In genomic region chr10:24591741-24592140, GRCm38 (mm10) we compare ENCODE assay signal across 13 mouse cellular contexts. TPM values are rescaled to one million over a fixed set of nuclear protein-coding genes. Genes with fewer than 3 reads are reported as not detected.
A peak's percentile ranks its signal among the peaks of the same experiment; 100 is the strongest.
DNase-seq lines count a peak whose midpoint lies in the region; ATAC-seq lines count a peak whose summit lies in the region.
"Had no signal": no experiment of that assay in that cellular context is flagged by ENCODE, and none has a peak within 500 bp of the region (broad histone marks: within the 10 kb centered on the region; RNA-seq: fewer than 3 reads in every experiment).

No protein-coding gene starts in this region.

- H3K9ac ChIP-seq in kidney, embryonic 15.5 days, result no peak overlapping the region
- no peak overlapping the region for H3K9ac ChIP-seq in heart, embryonic 16.5 days (ENCODE audit: low read length)
- H3K9ac ChIP-seq in hindbrain, embryonic 13.5 days, result no peak overlapping the region
- H3K9ac ChIP-seq in forebrain, embryonic 14.5 days (ENCODE audit: low read length), result no peak overlapping the region
- H3K9ac ChIP-seq: neural tube, embryonic 15.5 days had no signal

- H3K4me2 ChIP-seq in kidney, embryonic 15.5 days, result no peak overlapping the region
- no peak overlapping the region for H3K4me2 ChIP-seq in heart, embryonic 16.5 days (ENCODE audit: low read depth, low read length)
- no peak overlapping the region for H3K4me2 ChIP-seq in hindbrain, embryonic 13.5 days
- H3K4me2 ChIP-seq in forebrain, embryonic 14.5 days (ENCODE audit: low read length), result no peak overlapping the region
- H3K4me2 ChIP-seq: liver, embryonic 11.5 days; neural tube, embryonic 15.5 days had no signal

- no peak overlapping the region for H3K4me3 ChIP-seq in kidney, embryonic 15.5 days (replicated peaks)
- no peak overlapping the region for H3K4me3 ChIP-seq in heart, embryonic 16.5 days (ENCODE audit: low read length)
- H3K4me3 ChIP-seq in hindbrain, embryonic 13.5 days, result no peak overlapping the region
- no peak overlapping the region for H3K4me3 ChIP-seq in forebrain, embryonic 14.5 days (ENCODE audit: low read depth, low read length)
- H3K4me3 ChIP-seq: erythroblast, embryonic 14.5 days; neural tube, embryonic 15.5 days had no signal

- ATAC-seq in kidney, embryonic 15.5 days (replicated peaks; ENCODE audit: low FRiP score), result no peak
- ATAC-seq in heart, embryonic 16.5 days (replicated peaks; ENCODE audit: extremely low read depth, insufficient read depth, low FRiP score), result no peak
- no peak for ATAC-seq in hindbrain, embryonic 13.5 days (ENCODE audit: low FRiP score)
- ATAC-seq in forebrain, embryonic 14.5 days, result no peak
- ATAC-seq: Patski had no signal

- DNase-seq in kidney, postnatal 25 days, result no peak
- DNase-seq in 3T3-L1 (ENCODE audit: low read depth, low spot score), result peak; percentile 20
- DNase-seq in CD4-positive, CD25-positive, alpha-beta regulatory T cell, adult 2 months (ENCODE audit: low read depth, low spot score), result peak; percentile 32
- DNase-seq in frontal cortex, postnatal 14 days (ENCODE audit: low spot score in 2 of 2), result no peak
- DNase-seq in forebrain, embryonic 14.5 days (ENCODE audit: low spot score), result no peak

- 75% methylated on average over 5 of the region's 5 CpGs for WGBS in kidney, embryonic 15.5 days
- WGBS in heart, embryonic 16.5 days, result 59% methylated on average over 5 of the region's 5 CpGs
- 60% methylated on average over 5 of the region's 5 CpGs for WGBS in hindbrain, embryonic 13.5 days
- 80% methylated on average over 5 of the region's 5 CpGs for WGBS in forebrain, embryonic 14.5 days

- H3K27me3 ChIP-seq in kidney, embryonic 15.5 days, result no peaks in the 10 kb centered on the region
- H3K27me3 ChIP-seq in heart, embryonic 16.5 days (ENCODE audit: control insufficient read depth, insufficient read depth, low read length), result no peaks in the 10 kb centered on the region
- 0 out of 2 replicates have a peak, but pooled peaks cover 6% of the 10 kb centered on the region for H3K27me3 ChIP-seq in hindbrain, embryonic 13.5 days
- H3K27me3 ChIP-seq in forebrain, embryonic 14.5 days (replicated peaks; ENCODE audit: control insufficient read depth, insufficient read depth, low read length), result 0 out of 2 replicates have a peak, but pooled peaks cover 2% of the 10 kb centered on the region
- H3K27me3 ChIP-seq: neural tube, embryonic 15.5 days; Patski had no signal

- 0 out of 2 replicates have a peak overlapping the region, but pooled peaks have one; percentile 48 for H3K27ac ChIP-seq in kidney, embryonic 15.5 days
- peak overlapping the region; percentile 43; the same call in 1 of the 2 replicates for H3K27ac ChIP-seq in heart, embryonic 16.5 days (ENCODE audit: low read length)
- H3K27ac ChIP-seq in hindbrain, embryonic 13.5 days, result no peak overlapping the region
- H3K27ac ChIP-seq in forebrain, embryonic 14.5 days (ENCODE audit: low read depth, low read length), result no peak overlapping the region
- H3K27ac ChIP-seq: hindbrain, postnatal 0 days; neural tube, embryonic 15.5 days had no signal

- H3K9me3 ChIP-seq in kidney, embryonic 15.5 days (replicated peaks), result no peaks in the 10 kb centered on the region
- H3K9me3 ChIP-seq in heart, embryonic 16.5 days (replicated peaks; ENCODE audit: control insufficient read depth, low read length), result 0 out of 2 replicates have a peak, but pooled peaks cover 3% of the 10 kb centered on the region
- no peaks in the 10 kb centered on the region for H3K9me3 ChIP-seq in hindbrain, embryonic 13.5 days
- H3K9me3 ChIP-seq in forebrain, embryonic 14.5 days (replicated peaks; ENCODE audit: control insufficient read depth, low read length), result no peaks in the 10 kb centered on the region
- H3K9me3 ChIP-seq: neural tube, embryonic 15.5 days had no signal

- no peaks in the 10 kb centered on the region for H3K36me3 ChIP-seq in kidney, embryonic 15.5 days
- H3K36me3 ChIP-seq in heart, embryonic 16.5 days (ENCODE audit: control insufficient read depth, insufficient read depth), result no peaks in the 10 kb centered on the region
- H3K36me3 ChIP-seq in hindbrain, embryonic 13.5 days, result no peaks in the 10 kb centered on the region
- no peaks in the 10 kb centered on the region for H3K36me3 ChIP-seq in forebrain, embryonic 14.5 days (ENCODE audit: control insufficient read depth, insufficient read depth, low read length)
- H3K36me3 ChIP-seq: neural tube, embryonic 15.5 days had no signal

- peaks cover 36% of the 10 kb centered on the region for H3K4me1 ChIP-seq in kidney, embryonic 15.5 days
- H3K4me1 ChIP-seq in heart, embryonic 16.5 days (ENCODE audit: control insufficient read depth, insufficient read depth, low read length), result peaks cover 41% of the 10 kb centered on the region
- peaks cover 12% of the 10 kb centered on the region for H3K4me1 ChIP-seq in hindbrain, embryonic 13.5 days (replicated peaks)
- 0 out of 2 replicates have a peak, but pooled peaks cover 2% of the 10 kb centered on the region for H3K4me1 ChIP-seq in forebrain, embryonic 14.5 days (ENCODE audit: control insufficient read depth, insufficient read depth, low read length)

RNA-seq across cellular contexts. Expression of gene Ccn2, which starts 3.5 kb away (rescaled TPM):
- 8.7 and 10.0 TPM in 2 replicates for polyA plus RNA-seq in kidney, embryonic 15.5 days (2015; fragmentation: Nextera tagmentation; extraction: Ambion mirVana)
- polyA plus RNA-seq in heart, embryonic 16.5 days (2015; fragmentation: Nextera tagmentation; extraction: Ambion mirVana), result 34.3 and 37.6 TPM in 2 replicates
- 3.2 and 3.8 TPM in 2 replicates for polyA plus RNA-seq in hindbrain, embryonic 13.5 days (2015; fragmentation: Nextera tagmentation; extraction: Ambion mirVana)
- polyA plus RNA-seq in forebrain, embryonic 14.5 days (2014; fragmentation: Nextera tagmentation; extraction: Ambion mirVana), result 1.8 and 2.4 TPM in 2 replicates
- polyA plus RNA-seq: erythroblast, embryonic 14.5 days had no signal

Comparison
In these comparisons a context has a peak if more than half of its experiments do, and no peak if none do; other contexts are left out.
1. H3K27ac ChIP-seq: peak in kidney, embryonic 15.5 days (single experiment) and heart, embryonic 16.5 days (single experiment); none in hindbrain, embryonic 13.5 days (single experiment) and forebrain, embryonic 14.5 days (single experiment).
2. DNase-seq: peak in 3T3-L1 (single experiment) and CD4-positive, CD25-positive, alpha-beta regulatory T cell, adult 2 months (single experiment); none in kidney, postnatal 25 days (0 of 2), frontal cortex, postnatal 14 days (0 of 2) and forebrain, embryonic 14.5 days (single experiment).